Mouse (Mus musculus): ENCODE measurements at regions not wholly inside any gene's neighbourhood (a gene's known extent, or its start where the extent isn't known, plus 50 kb on each side); places are given as distances from the start of the nearest gene placed in this dataset.

DNA sequence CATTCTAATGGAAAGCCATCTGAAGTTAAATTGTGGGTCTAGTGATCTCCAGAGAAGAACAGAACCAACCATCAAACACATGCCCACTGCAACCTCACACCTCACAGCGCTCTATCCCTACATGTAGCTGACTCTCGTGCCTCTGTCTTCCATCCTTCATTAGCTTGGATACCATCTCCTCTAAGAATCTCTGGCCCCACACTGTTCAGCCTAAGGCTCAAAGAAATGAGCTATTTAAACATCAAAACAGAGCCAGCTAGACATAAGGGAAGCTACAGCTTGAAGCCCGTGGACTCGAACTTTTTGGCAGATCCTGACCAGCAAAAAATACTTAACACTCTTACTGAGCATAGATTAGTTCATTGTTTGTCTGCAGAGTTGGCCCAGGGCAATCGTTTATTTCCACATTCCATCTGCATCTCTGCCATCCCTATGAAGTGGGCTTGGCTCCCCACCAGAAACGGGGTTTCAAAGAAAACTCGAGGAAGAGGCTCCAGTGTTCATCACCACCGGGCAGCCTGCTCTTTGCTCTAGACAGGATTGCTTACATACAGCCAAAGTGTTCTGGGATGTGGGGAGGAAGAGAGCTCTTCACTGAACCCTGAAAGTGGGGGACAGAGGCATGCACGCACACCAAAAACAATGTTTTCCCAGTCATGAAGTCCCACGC lies 92.4 kb upstream of the Rab3gap2 start:
- no peaks in the 10 kb centered on the region for H3K27me3 ChIP-seq
- no peak overlapping the region for H3K4me3 ChIP-seq
- peak overlapping the region; percentile 45; the same call in 1 of the 2 replicates for H3K27ac ChIP-seq
- ATAC-seq (ENCODE audit: borderline replicate concordance, extremely low read depth, low FRiP score, low TSS enrichment), result peak; percentile 70; the same call in 1 of the 2 replicates
- H3K9ac ChIP-seq, result no peak overlapping the region
- WGBS, result 35% methylated on average over 10 of the region's 10 CpGs
- no peak overlapping the region for H3K4me2 ChIP-seq
- peaks cover 11% of the 10 kb centered on the region for H3K4me1 ChIP-seq
- H3K36me3 ChIP-seq, result no peaks in the 10 kb centered on the region
- H3K9me3 ChIP-seq, result no peaks in the 10 kb centered on the region

DNA sequence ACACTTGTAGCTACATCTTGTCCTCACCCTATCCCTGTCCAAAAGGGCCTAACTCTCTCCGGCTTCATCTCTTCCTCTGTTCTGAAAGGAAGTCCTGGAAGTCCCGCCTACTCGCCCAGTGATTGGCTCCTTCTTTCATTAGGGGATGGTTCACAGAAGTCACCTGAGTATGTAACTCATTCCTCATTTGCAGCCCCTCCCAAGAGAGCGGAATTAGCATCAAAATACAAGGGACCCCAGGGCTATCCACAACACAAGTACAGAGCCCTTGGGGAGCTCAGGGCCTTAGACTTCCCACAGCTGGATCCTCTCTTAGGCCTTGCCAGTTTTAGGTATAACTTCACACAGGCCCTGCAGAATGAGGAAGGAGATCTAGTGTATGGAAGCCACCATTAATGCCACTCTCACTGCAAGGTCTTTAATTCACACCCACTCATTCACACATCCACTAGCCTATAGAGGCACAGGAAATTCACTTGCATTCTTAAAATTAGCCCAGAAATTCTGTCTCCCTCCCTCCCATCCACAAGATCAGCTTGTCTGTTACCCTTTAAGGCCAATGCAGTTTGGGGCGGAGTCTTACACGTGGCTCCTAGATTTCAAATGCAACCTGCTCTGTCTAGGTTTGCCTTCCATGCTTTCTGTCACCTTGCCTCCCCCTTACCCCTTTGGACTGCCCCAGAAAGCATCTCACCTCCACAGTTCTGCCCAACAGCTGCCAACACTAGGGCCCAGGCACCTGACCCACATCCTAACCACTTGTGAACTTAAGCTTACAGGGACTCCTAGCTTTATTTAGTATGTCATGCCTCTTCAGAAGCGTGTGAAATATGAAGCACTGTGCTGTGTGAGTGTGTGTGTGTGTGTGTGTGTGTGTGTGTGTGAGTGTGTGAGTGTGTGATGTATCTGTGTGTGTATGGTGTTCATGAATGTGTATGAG lies 98.7 kb upstream of the Rab3gap2 start:
- Histone ChIP-seq H3K9me3 (no peaks in the 10 kb centered on the region), H3K9ac (no peak overlapping the region), H3K4me3 (no peak overlapping the region), H3K27ac (no peak overlapping the region), H3K27me3 (no peaks in the 10 kb centered on the region), H3K4me2 (no peak overlapping the region), H3K4me1 (no peaks in the 10 kb centered on the region), H3K36me3 (no peaks in the 10 kb centered on the region)
- no peak for ATAC-seq (ENCODE audit: borderline replicate concordance, extremely low read depth, low FRiP score, low TSS enrichment)
- WGBS, result 65% methylated on average over 7 of the region's 7 CpGs

GRCm38 (mm10) chr1:185103803-185104202 lies 100.1 kb upstream of the Rab3gap2 start:
- H3K36me3 ChIP-seq, result no peaks in the 10 kb centered on the region
- no peak overlapping the region for H3K4me3 ChIP-seq
- H3K9me3 ChIP-seq, result no peaks in the 10 kb centered on the region
- no peak for ATAC-seq (ENCODE audit: borderline replicate concordance, extremely low read depth, low FRiP score, low TSS enrichment)
- 57% methylated on average over 4 of the region's 4 CpGs for WGBS
- H3K9ac ChIP-seq, result no peak overlapping the region
- H3K4me1 ChIP-seq, result peaks cover under 1% of the 10 kb centered on the region; the same call in 1 of the 2 replicates
- H3K27ac ChIP-seq, result no peak overlapping the region
- H3K4me2 ChIP-seq, result no peak overlapping the region
- H3K27me3 ChIP-seq, result no peaks in the 10 kb centered on the region

- H3K27ac ChIP-seq, result no peak overlapping the region
- no peak overlapping the region for H3K4me3 ChIP-seq
- no peaks in the 10 kb centered on the region for H3K9me3 ChIP-seq
- H3K27me3 ChIP-seq, result 0 out of 2 replicates have a peak, but pooled peaks cover 7% of the 10 kb centered on the region
- no peak overlapping the region for H3K9ac ChIP-seq
- no peak for ATAC-seq (ENCODE audit: borderline replicate concordance, extremely low read depth, low FRiP score, low TSS enrichment)
- 50% methylated on average over 18 of the region's 18 CpGs for WGBS
- H3K4me2 ChIP-seq, result no peak overlapping the region
- H3K36me3 ChIP-seq, result no peaks in the 10 kb centered on the region
- H3K4me1 ChIP-seq, result peaks cover 10% of the 10 kb centered on the region
Observed at GRCm38 (mm10) chr1:185098975-185099958, 99.9 kb upstream of the Mark1 start.

DNA sequence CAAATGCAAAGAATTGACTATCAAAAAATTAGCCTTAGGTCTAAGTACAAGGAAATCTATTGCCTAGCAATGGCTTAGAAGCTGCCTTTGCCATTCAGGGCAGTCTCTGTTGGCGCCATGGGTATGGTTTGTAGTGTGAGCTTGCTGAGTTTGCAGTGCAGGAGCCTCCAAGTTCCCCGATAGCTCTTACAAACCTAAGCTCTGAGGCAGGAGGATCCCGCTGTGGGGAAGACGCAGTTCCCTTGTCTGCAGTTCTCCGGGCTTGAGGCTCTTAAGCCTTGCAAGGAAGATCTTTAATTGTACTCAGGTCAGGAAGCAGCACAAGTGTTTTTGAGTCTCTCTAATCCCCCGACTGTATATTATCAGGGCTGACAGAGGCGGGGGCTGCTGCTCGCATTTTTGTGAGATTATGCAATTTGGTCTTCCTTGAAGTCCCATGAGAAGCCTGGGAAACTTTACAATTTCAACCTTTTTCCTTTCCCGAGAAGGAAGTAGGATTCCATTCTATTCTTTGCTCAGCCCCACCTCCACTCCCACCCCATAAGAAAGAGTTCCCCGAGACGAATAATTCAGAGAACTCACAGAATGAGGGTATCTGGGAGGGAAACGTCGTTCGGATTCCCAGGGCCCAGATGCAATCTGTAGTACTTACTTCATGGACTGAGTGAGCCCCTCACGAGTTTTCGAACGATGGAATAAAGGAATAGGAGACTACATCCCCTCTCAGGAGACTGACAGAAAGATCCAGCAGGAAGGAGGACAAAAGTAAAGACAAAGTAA lies 99.0 kb upstream of the Mark1 start:
- H3K27me3 ChIP-seq, result 0 out of 2 replicates have a peak, but pooled peaks cover 7% of the 10 kb centered on the region
- no peaks in the 10 kb centered on the region for H3K9me3 ChIP-seq
- H3K27ac ChIP-seq, result no peak overlapping the region
- no peak overlapping the region for H3K9ac ChIP-seq
- no peak overlapping the region for H3K4me3 ChIP-seq
- peaks cover 10% of the 10 kb centered on the region for H3K4me1 ChIP-seq
- H3K4me2 ChIP-seq, result no peak overlapping the region
- 16% methylated on average over 17 of the region's 17 CpGs for WGBS
- ATAC-seq (ENCODE audit: borderline replicate concordance, extremely low read depth, low FRiP score, low TSS enrichment), result no peak
- H3K36me3 ChIP-seq, result no peaks in the 10 kb centered on the region

DNA sequence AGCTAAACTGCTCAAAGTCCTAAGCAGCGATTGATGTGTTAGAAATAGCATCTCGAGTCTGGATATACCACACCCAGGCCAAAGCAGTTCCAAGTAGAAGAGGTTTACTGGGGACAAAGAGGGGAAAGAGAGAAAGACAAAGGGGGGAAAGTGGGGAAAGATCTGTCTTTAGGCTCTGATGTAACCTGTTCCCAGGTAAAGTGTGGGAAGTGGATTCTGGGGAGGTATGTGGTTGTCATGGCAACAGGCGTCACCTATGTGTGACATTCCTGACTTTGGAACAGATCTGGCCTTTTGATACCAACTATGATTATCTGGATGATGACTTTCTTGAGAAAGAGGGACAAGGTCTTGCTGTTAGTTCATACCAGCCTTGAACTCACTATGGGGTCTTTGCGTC lies 97.4 kb upstream of the Mark1 start:
- peaks cover 15% of the 10 kb centered on the region for H3K4me1 ChIP-seq
- H3K27ac ChIP-seq, result no peak overlapping the region
- ATAC-seq (ENCODE audit: borderline replicate concordance, extremely low read depth, low FRiP score, low TSS enrichment), result no peak
- H3K36me3 ChIP-seq, result no peaks in the 10 kb centered on the region
- H3K27me3 ChIP-seq, result 0 out of 2 replicates have a peak, but pooled peaks cover 7% of the 10 kb centered on the region
- no peak overlapping the region for H3K9ac ChIP-seq
- H3K4me3 ChIP-seq, result no peak overlapping the region
- H3K4me2 ChIP-seq, result no peak overlapping the region
- H3K9me3 ChIP-seq, result no peaks in the 10 kb centered on the region
- 72% methylated on average over 4 of the region's 4 CpGs for WGBS

- Histone ChIP-seq H3K4me1 (peaks cover 12% of the 10 kb centered on the region), H3K36me3 (no peaks in the 10 kb centered on the region), H3K27ac (no peak overlapping the region), H3K4me3 (no peak overlapping the region), H3K27me3 (no peaks in the 10 kb centered on the region), H3K9ac (no peak overlapping the region), H3K9me3 (no peaks in the 10 kb centered on the region), H3K4me2 (no peak overlapping the region)
- ATAC-seq (ENCODE audit: borderline replicate concordance, extremely low read depth, low FRiP score, low TSS enrichment), result no peak
- WGBS, result 85% methylated on average over 5 of the region's 5 CpGs
Observed at GRCm38 (mm10) chr1:185092757-185093156, 93.4 kb upstream of the Mark1 start.

DNA sequence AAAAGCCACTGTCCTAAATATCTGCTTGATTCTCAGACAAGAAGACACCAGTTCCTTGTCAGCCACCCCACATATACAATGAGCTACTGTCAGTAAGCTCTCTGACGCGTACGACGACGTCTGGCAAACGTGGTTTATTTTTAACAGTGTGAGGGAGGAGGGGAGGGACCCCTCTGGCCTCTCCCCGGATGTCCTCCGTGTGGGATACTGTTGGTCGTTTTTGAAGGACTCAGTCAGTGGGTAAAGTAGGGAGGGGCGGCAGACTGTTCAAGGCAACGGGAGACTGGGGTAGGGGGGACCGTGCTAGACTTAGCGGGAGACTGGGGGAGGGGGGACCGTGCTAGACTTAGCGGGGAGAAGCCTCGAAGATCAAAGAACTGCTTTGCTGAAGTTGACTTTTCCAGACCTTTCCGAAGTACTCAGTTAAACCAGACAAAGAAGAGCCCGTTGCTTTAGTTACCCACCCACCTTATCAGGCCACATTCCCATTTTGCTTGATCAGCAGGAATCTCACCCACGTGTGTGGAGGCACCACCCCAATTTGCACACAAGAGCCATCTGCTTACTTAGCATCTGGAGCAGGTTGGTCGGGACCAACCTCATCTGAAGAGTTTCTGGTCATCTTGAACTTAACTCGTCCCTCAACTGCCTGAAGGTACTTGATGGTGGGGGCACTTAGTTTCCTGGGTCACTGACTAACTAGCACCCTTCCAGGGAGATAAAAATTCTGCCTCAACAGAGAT lies 92.6 kb upstream of the Mark1 start:
- Histone ChIP-seq H3K9me3 (no peaks in the 10 kb centered on the region), H3K4me1 (peaks cover 12% of the 10 kb centered on the region), H3K27me3 (no peaks in the 10 kb centered on the region), H3K4me3 (no peak overlapping the region), H3K9ac (no peak overlapping the region), H3K36me3 (no peaks in the 10 kb centered on the region), H3K4me2 (peak overlapping the region; percentile 44), H3K27ac (peak overlapping the region; percentile 51)
- peak; percentile 81 for ATAC-seq (ENCODE audit: borderline replicate concordance, extremely low read depth, low FRiP score, low TSS enrichment)
- 7% methylated on average over 21 of the region's 21 CpGs for WGBS

GRCm38 (mm10) chr1:185089196-185089595 lies 89.8 kb upstream of the Mark1 start:
- no peak overlapping the region for H3K9ac ChIP-seq
- ATAC-seq (ENCODE audit: borderline replicate concordance, extremely low read depth, low FRiP score, low TSS enrichment), result no peak
- 92% methylated on average over 2 of the region's 2 CpGs for WGBS
- no peaks in the 10 kb centered on the region for H3K27me3 ChIP-seq
- no peaks in the 10 kb centered on the region for H3K9me3 ChIP-seq
- H3K27ac ChIP-seq, result no peak overlapping the region
- H3K4me2 ChIP-seq, result no peak overlapping the region
- peaks cover 12% of the 10 kb centered on the region for H3K4me1 ChIP-seq
- no peaks in the 10 kb centered on the region for H3K36me3 ChIP-seq
- H3K4me3 ChIP-seq, result no peak overlapping the region

- 73% methylated on average over 5 of the region's 5 CpGs for WGBS
- Histone ChIP-seq H3K4me3 (no peak overlapping the region), H3K9ac (no peak overlapping the region), H3K27ac (no peak overlapping the region), H3K9me3 (no peaks in the 10 kb centered on the region), H3K36me3 (no peaks in the 10 kb centered on the region), H3K27me3 (no peaks in the 10 kb centered on the region), H3K4me2 (no peak overlapping the region), H3K4me1 (no peaks in the 10 kb centered on the region)
- no peak for ATAC-seq (ENCODE audit: borderline replicate concordance, extremely low read depth, low FRiP score, low TSS enrichment)
Observed at GRCm38 (mm10) chr1:185083191-185083590, 83.8 kb upstream of the Mark1 start.
